Mouse (Mus musculus): ENCODE results near the gene Trim47.

DNA sequence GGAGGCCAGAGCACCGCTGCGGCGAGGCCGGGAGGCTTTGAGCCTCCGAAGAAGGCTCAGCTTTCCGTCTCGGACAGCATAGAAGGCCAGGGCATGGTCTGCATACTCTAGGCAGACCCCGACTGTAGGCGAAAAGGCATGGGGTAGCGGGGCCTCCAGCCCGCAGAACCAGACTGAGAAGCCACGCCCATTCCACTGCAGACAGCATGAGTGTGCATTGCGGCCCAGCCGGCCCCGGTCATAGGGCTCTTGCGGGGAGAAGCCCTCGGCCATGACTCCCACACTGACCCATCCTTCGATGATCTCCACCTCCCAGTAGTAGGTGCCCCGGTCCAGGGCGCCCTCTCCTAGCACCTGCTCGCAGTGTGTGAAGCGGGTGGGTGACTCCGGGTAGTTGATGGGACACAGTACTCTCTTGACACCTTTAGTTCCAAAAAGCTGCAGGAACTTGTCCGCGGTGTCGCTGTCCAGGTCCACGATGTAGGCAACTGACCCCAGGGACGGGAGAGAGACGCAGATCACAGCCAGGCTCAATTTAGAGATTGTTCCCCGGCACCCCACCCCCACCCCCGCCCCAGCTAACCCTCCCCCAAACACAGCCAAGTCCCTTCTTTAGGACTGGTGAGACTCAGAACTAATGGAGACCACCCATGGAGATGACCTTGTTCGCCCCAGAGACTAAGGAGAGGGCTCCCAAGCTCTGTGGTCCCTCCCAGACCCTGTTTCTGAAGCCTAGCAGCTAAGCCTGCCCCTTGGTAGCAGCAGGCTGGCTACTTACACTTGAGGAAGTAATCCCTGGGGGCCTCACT, 20.7 kb downstream of the Trim47 start:
- TF ChIP-seq CTCF (IDR thresholded peaks at IDR 0.05; ENCODE audit: low read depth) (no peak), EP300 (IDR thresholded peaks at IDR 0.05; ENCODE audit: low read depth) (no peak)

Data from heart, postnatal 0 days (tissue).